Mouse (Mus musculus) liver (tissue): Measurements from ENCODE around the gene Zbtb8b.
"Not testable (repeated sequence)": the region's sequence is repeated elsewhere in the genome, so short reads cannot be mapped to it uniquely, and the experiment has no call there.

Experiments used
- DNase-seq: peaks from one replicate; pipeline ENCODE4 v3.0.0-alpha.2; 2020; ENCODE audit warnings: mixed read lengths

The Zbtb8b gene

DNA sequence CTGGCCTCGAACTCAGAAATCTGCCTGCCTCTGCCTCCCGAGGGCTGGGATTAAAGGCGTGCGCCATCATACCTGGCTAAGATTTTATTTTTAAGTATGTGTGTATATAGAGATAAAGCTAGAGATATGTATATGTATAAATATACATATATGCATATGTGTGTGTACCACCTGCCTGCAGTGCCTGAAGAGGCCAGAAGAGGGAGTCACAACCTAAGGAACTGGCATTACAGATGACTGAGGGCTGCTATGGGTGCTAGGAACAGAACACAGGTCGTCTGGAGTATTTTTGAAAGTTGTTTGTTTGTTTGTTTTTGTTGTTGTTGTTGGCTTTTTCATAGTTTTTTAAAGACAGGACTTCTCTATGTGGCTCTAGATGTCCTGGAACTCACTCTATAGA lies 24.8 kb downstream of the Zbtb8b start:
- DNase-seq = peak; percentile 30

DNA sequence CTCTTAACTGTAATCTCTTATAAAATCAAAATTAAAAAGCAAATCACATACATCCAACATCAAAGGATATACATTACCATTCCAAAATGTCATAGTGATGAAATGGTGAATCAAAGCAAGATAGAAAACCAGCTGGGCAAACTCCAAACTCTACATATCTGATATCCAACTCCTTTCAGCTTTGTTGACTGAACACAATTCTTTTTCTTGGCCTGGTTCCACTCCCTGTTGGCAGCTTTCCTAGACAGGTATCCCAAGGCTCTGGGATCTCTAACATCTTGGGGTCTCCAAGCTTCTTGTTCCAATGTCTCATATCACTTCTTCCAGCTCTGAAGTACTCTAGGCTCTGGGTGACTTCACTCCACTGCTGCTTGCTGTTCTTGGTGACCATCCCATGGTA lies 29.7 kb downstream of the Zbtb8b start:
- DNase-seq = no peak

DNA sequence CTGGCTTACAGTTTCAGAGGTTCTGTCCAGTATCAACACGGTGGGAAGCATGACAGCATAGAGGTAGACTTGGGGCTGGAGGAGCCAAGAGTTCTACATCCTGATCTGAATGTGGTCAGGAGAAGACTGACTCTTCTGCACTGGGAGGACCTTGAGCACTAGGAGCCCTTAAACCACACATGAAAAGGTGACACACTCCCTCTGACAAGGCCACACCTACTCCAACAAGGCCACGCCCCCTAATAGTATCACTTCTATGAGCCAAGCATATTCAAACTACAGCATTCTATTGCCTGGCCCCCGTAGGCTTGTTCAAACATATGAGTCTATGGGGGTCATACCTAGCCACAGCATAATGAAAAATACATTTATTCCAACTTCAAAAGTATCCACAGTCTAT lies 30.1 kb downstream of the Zbtb8b start:
- DNase-seq = not testable (repeated sequence)

DNA sequence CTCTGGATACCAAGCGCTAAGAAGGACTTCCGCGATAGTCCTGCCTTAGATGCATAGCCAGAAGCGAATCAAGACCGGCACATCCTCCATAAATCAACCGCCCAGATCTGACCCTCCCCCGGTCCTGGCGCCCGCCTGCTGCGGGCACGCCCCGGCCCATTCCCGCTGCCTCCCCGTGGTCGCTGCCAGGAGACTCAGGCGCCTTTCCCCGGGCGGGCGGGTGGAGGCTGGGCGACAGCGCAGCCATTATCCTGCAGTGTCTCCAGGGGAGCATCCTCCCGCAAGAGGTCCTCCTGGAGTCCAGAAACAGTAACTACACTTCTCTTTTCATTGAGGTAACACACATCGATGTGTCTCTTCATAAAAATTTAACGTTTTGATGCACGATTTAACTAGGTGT lies 34.2 kb downstream of the Zbtb8b start:
- peak; percentile 71 for DNase-seq

DNA sequence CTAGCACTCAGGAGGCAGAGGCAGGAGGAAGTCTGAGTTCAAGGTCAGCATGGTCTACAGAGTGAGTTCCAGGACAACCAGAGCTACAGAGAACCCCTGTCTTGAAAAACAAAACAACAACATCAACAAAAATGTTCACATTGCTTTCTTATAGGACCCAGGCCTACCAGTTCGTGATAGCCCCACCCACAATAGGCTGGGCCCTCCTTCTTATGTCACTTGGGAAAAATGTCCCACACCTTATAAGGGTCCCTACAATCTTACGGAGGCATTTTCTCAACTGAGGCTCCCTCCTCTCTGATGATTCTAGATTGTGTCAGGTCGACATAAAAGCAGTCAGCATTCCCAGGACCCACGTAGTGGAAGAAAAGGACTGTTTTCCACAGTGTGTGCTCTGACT lies 40.8 kb downstream of the Zbtb8b start:
- no peak for DNase-seq

DNA sequence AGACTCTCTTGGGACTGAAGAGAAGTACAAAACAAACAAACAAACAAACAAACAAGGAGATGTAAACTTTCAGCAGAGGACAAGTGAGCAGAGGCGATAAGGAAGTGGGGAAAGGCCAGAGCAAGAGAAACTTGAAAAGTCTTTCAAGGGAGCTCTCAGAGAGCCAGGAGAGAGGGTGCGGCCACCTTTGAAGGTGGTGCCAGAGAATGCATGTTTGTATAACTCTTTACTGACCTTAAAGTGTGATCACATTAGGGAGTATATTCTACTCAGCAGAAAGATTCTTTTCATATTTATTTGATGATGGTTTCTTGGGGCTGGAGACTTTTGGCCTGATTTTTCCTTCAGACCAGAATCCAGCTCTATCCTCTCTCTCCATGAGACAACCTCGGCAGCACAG lies 43.7 kb downstream of the Zbtb8b start:
- no peak for DNase-seq

DNA sequence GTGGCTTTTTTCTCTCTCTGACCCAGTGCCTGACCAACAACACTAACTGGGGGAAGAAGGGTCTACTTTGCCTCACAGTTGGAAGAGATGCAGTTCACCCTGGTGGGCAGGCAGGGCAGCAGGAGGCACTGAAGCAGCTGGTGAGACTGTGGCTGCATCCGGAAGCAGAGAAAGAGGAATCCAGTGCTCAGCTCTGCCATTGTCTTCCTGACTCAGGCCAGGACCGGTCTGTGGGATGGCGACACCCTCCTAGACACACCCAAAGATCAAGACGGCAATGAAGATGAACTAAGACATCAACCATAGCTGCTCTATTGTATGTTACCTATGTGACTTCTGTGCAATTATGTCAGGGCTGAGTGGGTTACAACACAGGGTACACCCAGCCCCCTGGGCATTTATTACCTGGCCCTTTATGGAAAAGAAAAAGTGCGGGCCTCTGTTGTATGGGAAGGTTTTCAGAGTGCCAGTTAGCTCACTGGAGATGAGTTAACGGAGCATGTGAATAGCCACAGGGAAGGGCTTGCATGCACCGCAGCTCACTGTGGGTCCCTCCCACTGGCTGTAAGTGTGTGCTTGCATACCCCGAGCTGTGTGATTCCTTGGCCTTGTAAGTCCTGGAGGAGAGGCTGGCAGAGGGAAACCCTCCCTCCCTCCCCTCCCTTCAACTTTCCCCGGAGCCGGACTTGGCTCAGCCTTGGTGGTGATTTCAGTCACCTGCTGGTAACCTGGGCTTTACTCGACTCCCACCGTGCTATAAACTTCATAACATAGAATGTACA lies 46.4 kb downstream of the Zbtb8b start:
- no peak for DNase-seq

DNA sequence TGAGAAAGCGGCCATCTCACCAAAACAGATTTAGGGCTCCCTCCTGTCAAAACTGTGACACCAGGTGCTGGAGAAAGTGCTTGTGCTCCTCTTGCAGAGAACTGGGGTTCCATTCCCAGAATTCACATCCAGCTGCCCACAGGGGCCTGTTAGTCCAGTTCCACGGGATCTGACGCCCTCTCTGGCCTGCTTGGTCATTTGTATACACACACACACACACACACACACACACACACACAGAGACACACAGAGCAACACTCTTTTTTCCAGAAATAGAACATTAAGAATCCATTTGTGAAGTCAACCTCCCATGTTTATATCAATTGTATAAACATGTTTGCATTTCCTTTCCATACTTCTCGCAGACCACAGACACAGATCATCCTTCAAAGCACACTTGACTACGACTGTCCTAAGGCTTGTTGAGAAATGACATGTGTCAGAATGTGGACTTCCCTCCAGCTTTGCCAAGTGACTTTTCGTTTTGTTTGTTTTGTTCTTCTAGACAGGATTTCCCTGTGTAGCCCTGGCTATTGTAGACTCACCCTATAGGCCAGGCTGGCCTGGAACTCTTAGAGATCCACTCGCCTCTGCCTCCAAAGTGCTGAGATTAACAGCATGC lies 49.6 kb downstream of the Zbtb8b start:
- DNase-seq = no peak

DNA sequence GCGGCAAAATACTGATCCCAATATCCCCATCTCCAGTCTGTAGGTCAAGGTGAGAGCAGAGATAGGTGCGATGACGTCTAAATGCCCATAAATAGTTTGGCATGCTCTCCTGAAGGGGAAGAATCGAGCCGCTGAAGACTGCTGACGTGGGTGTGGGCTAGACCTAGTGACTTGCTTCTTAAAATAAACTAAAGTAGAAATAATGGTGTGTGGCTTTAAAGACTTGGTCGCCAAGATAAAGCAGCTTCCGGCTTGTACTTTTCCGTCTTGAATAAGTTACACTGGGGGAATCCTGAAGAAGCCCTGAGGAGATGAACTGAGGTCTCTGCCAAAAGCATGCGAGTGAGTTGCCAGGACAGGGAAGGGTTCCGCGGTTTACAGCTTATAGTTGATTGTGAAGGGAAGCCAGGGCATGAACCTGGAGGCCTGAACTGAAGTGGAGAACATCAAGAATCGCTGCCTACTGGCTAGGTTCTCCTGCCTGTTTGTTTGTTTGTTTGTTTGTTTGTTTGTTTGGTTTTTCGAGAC lies 50.4 kb downstream of the Zbtb8b start:
- DNase-seq = no peak

DNA sequence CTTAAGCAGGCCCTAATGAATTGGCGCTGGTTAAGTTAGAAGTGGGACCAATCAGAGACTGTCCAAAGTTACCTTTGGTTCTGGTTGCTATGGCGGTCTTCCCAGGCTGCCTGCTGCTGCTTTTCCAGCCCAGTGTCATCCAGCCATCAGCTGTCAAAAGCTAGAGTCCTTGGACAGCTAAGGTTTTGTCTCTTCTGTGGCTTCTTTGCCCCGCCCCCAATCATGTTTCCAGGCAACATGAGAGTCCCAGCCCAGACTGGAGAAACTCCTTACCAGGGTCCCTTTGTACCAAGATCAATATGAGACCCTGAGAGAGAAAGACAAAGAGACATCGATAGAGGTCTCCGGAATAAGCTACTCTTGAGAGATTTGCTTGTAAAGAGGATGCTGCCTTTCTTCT lies 52.2 kb downstream of the Zbtb8b start:
- DNase-seq = no peak

DNA sequence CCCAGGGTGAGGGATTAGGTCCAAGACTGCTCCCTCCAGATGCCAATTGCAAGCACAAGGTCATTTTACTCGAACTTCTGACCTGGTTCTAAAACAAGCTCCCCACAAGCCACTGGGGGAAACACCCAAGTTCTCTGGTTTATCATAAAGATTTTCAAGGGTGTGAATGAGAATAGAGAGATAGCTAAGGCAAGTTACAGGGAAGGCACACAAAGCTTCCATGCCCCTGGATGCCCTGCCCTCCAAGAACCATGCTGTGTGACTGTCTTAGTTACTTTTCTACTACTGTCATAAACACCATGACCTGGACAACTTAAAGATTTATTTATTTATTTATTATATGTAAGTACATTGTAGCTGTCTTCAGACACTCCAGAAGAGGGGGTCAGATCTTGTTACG lies 53.7 kb downstream of the Zbtb8b start:
- DNase-seq = peak; percentile 15

DNA sequence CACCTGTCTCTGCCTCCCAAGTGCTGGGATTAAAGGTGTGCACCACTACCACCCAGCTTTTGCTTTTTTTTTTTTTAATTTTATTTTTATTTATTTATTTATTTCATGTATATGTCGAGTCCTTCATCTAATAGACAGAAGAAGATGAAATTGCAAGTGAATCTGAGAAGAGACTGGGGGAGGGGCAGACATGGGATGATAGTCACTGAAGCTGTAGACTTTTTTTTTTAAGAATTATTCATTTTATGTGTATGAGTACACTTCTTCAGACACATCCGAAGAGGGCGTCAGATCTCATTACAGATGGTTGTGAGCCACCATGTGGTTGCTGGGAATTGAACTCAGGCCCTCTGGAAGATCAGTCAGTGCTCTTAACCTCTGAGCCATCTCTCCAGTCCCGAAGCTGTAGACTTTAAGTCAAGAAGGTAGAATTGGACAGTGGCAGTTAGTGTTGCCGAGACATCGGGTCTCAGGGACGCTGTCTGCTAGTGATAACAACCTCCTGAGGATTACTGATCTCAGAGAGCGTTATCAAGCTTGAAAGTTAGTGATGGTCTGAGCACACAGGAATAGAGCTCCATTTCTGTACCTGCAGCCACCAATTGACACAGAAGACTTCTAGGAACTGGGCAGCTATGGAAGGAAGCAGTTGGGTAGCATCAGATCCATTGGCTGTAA lies 54.2 kb downstream of the Zbtb8b start:
- peak; percentile 66 for DNase-seq

DNA sequence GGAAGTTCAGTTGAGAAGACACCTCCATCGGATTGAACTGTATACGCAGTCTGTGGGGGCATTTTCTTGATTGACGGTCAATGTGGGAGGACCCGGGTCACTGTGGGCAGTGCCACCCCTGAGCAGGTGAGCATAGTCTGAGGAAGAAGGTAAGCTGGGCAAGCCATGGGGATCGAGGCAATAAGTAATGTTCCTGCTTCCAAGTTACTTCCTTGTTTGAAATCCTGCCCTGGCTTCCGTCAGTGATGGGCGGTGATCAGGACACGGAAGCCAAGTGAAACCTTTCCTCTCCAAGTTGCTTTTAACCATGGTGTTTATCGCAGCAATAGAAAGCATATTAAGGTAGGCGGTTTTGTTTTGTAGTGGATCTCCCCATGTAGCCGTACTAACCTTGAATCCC lies 55.0 kb downstream of the Zbtb8b start:
- no peak for DNase-seq

DNA sequence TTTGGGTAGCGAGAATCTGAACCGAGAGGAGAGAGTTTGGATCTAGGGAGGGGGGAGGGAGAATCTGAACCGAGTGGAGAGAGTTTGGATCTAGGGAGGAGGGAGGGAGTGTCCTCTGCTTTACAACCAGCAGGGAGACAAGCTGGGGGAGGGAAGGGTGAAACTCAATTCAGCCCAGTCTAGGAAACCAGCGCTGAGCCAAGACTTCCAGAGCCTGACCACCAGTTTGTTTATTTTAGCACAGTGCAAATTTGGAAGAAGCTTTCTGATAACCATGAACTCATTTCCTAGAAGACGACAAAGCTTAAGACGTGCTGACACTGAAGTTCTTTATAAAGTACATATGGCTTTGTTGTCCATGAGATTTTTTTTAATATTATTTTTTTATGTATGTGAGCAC lies 56.2 kb downstream of the Zbtb8b start:
- no peak for DNase-seq

DNA sequence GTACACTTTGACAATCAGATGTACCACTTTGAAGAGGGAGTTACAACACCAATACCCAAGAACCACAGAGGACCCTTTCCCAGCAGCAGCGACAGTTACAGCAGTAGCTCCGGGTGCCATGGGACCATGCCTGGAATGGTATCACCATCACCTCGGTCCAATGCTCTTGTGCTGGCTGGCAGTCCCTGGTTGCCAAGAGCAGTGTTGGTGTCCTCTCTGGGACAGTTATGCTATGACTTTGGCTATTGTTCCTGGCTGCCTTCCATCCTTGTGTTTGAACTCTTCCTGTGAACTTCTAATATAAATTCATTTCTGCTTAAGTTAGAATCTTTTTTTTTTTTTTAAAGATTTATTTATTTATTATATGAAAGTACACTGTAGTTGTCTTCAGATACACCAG lies 57.1 kb downstream of the Zbtb8b start:
- no peak for DNase-seq

DNA sequence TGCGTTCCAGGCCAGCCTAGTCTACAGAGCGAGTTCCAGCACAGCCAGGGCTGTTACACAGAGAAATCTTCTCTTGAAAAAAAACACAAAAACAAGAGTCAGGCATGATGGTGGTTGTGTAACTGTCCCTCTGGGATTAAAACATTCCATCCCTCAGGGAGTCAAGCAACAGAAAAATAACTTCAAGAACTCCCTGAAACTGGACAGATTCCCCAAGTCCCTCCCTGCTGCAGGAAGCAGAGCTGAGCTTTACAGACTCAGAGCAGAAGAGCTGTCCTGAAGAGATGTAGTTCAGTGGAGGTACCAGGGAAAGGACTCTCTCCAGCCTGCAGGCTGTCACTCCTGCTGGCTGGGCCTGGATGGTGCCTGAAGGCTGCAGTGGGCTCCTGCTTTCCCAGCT lies 58.2 kb downstream of the Zbtb8b start:
- no peak for DNase-seq

DNA sequence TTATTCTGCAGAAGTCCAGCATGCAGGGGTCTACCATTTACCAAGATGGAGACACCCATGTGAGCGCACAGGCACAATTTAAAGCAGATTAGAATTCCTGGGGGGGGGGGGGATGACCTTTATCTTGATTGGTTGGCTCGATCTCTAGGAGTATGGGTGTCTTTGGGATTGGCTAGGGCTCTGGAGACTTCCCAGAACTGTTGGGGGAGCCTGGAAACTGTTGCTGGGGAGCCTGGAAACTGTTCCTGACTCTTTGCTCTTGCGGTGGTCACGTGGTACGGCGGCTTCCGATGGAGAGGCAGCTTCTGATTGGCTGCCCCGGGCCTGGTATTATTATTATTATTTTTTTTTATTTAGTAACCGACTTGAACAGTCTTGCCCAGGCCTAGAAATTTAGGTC lies 58.6 kb downstream of the Zbtb8b start:
- no peak for DNase-seq

DNA sequence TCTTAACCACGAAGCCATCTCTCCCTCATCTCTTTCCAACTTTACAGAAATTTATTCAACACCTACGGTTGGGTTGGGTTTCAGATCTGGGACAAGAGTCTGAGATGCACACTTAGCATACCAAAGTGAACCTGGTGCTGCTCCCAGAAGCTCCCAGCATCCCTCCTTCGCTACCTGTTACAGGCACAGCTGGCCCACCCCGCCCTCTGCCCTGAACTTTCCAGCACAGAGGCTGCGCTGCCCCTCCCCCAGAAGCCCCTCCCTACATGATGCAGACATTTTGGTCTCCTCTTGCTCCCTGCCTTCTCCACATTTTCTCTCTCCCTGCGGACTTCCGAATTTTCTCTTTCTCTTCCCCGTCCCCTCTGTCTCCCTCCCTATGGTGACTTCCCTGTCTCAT lies 59.5 kb downstream of the Zbtb8b start:
- DNase-seq = no peak

DNA sequence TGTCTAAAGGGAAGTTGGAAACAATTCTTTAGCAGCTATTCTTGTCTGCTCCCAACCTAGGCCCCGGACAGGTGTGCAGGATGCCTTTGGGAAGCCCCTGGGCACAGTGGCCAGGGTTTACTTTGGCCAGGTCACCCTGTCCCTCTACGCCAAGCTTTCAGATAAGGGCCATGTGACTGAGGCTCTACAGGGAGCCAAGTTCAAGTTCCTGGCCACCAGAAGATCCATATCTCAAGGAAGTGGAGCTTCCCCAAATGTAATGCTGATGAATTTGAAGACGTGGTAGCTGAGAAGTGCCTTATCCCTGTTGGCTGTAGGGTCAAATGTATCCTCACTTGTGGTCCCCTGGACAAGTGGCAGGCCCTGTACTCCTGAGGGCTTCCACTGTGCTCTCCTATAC lies 60.8 kb downstream of the Zbtb8b start:
- DNase-seq = no peak

DNA sequence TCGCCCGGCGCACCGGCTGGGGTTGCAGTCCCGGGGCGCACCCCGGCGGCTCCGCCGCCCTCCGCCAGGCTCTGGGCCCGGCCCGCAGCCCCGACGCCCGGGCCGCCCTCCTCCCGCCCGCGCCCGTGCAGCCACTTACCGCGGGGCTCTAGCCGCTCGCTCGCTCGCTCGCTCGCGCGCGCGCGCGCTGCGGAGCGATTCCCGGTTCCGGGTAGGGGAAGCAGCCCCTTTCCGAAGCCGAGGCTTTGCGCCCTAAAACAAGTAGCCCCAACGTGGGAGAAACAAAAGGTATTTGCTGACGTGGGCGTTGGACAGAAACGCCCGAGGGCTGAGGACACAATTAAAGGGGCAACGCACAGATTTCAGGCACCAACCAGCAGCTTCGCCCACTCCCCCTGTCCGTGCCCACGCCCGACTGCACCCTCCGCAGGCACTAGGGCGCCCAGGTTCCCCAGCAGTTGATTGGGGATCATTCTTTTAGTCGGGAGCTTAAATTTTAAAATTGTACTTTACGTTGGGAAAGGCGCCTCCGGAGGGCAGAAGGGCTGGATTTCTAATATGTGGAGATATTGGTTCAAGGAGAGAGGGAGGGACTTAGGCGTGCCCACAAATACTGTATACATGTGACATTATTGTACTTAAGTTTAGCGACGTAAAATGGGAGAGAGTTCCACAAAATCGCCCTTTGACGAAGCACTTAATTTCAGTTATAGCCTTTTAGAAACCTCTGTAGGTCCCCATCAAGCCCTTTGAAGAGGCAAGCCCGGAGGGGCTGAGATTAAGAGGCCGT lies 62.9 kb downstream of the Zbtb8b start, which contains the start of gene Zbtb8a:
Zbtb8a (minus strand) TSS at position 516 of the 790 bp plus-strand sequence.
- DNase-seq = peak; percentile 50

DNA sequence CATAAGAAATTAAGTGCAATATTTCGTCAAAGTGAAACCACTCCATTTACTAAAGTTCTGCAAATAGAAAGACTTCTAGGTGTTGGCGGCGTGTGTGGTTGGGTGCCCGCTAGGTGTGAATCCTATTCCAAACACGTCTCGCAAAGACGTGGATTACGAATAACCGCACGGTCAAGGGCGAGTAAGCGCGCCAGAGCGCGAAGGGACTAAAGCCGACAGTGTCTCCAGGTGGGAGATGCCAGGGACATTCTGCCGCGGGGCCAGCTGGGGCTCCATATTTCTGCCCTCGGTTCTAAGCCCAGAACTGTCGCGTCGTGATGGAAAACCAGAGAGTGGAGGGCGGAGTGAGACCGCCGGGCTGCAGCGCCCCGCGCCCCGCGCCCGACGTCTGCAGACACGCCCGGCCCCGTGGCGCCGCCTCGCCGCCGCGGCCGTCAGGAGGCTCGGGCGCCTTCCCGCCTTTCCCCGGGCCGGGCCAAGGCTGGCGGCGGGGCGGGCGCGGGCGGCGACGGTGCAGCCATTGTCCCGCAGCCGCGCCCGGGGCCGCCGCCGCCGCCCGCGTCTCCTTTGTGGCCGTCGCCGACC lies 63.6 kb downstream of the Zbtb8b start:
- DNase-seq = peak; percentile 45

DNA sequence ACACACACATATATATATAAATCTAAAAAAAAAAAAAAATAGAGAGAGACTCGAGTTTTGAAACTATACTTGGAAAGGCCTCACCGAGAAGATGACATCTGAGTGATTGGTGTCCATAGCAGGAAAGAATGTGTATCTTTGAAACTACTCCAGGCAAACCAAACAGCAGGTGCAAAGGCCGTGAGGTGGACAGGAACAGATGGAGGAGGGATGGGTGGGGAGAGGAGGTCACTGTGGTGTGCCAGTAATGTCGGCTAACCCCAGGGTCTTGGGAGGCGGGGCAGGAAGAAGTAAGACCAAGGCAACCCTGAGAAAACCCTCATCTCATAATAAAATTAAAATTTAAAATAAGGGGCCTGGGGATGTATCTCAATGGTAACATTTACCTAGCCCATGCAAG lies 64.8 kb downstream of the Zbtb8b start:
- DNase-seq = no peak
